Mouse (Mus musculus): ENCODE measurements around the gene Kctd4. TPM values are rescaled to one million over a fixed set of nuclear protein-coding genes. Genes with fewer than 3 reads are reported as not detected.

The Kctd4 gene
- polyA plus RNA-seq, 1 experiment from 2014 or later: 1.5 TPM

- no peak for ATAC-seq (ENCODE audit: insufficient number of reproducible peaks, low FRiP score, low TSS enrichment, low read depth)
- no peak overlapping the region for H3K9ac ChIP-seq
- no peak overlapping the region for H3K27ac ChIP-seq (replicated peaks)
- no peak overlapping the region for H3K4me3 ChIP-seq (replicated peaks)
- H3K4me1 ChIP-seq: no peaks in the 10 kb centered on the region
- no peaks in the 10 kb centered on the region for H3K36me3 ChIP-seq
- H3K4me2 ChIP-seq (replicated peaks): no peak overlapping the region
- no peaks in the 10 kb centered on the region for H3K27me3 ChIP-seq
- WGBS: 21% methylated on average over 2 of the region's 2 CpGs
- no peaks in the 10 kb centered on the region for H3K9me3 ChIP-seq (replicated peaks)
These were observed 1.8 kb upstream of the Kctd4 start for GRCm38 (mm10) chr14:75953011-75953410.

GRCm38 (mm10) chr14:75962250-75962649 is 7.4 kb downstream of the Kctd4 start:
- H3K4me1 ChIP-seq: no peaks in the 10 kb centered on the region
- no peak overlapping the region for H3K27ac ChIP-seq (replicated peaks)
- H3K9ac ChIP-seq: no peak overlapping the region
- H3K4me2 ChIP-seq (replicated peaks): no peak overlapping the region
- H3K27me3 ChIP-seq: no peaks in the 10 kb centered on the region
- H3K9me3 ChIP-seq (replicated peaks): no peaks in the 10 kb centered on the region
- ATAC-seq (ENCODE audit: insufficient number of reproducible peaks, low FRiP score, low TSS enrichment, low read depth): no peak
- H3K4me3 ChIP-seq (replicated peaks): no peak overlapping the region
- 56% methylated on average over 9 of the region's 9 CpGs for WGBS
- no peaks in the 10 kb centered on the region for H3K36me3 ChIP-seq

- H3K27me3 ChIP-seq: no peaks in the 10 kb centered on the region
- H3K9me3 ChIP-seq (replicated peaks): no peaks in the 10 kb centered on the region
- no peak overlapping the region for H3K27ac ChIP-seq (replicated peaks)
- no peak overlapping the region for H3K9ac ChIP-seq
- H3K4me2 ChIP-seq (replicated peaks): no peak overlapping the region
- no peak overlapping the region for H3K4me3 ChIP-seq (replicated peaks)
- no peak for ATAC-seq (ENCODE audit: insufficient number of reproducible peaks, low FRiP score, low TSS enrichment, low read depth)
- 49% methylated on average over 5 of the region's 5 CpGs for WGBS
- H3K36me3 ChIP-seq: no peaks in the 10 kb centered on the region
- no peaks in the 10 kb centered on the region for H3K4me1 ChIP-seq
These were observed 8.4 kb downstream of the Kctd4 start for GRCm38 (mm10) chr14:75963215-75963614.

- Histone ChIP-seq H3K4me1 (no peaks in the 10 kb centered on the region), H3K9me3 (replicated peaks) (no peaks in the 10 kb centered on the region), H3K9ac (no peak overlapping the region), H3K27me3 (no peaks in the 10 kb centered on the region), H3K4me2 (replicated peaks) (no peak overlapping the region), H3K27ac (replicated peaks) (no peak overlapping the region), H3K4me3 (replicated peaks) (no peak overlapping the region), H3K36me3 (no peaks in the 10 kb centered on the region)
- 72% methylated on average over 5 of the region's 5 CpGs for WGBS
- no peak for ATAC-seq (ENCODE audit: insufficient number of reproducible peaks, low FRiP score, low TSS enrichment, low read depth)
These were observed 9.2 kb downstream of the Kctd4 start for GRCm38 (mm10) chr14:75964000-75964399.

- H3K27me3 ChIP-seq: no peaks in the 10 kb centered on the region
- no peak overlapping the region for H3K27ac ChIP-seq (replicated peaks)
- H3K9me3 ChIP-seq (replicated peaks): no peaks in the 10 kb centered on the region
- no peaks in the 10 kb centered on the region for H3K36me3 ChIP-seq
- no peak overlapping the region for H3K4me2 ChIP-seq (replicated peaks)
- ATAC-seq (ENCODE audit: insufficient number of reproducible peaks, low FRiP score, low TSS enrichment, low read depth): no peak
- H3K4me3 ChIP-seq (replicated peaks): no peak overlapping the region
- 89% methylated on average over 1 of the region's 1 CpGs for WGBS
- no peak overlapping the region for H3K9ac ChIP-seq
- no peaks in the 10 kb centered on the region for H3K4me1 ChIP-seq
These were observed 9.6 kb downstream of the Kctd4 start for GRCm38 (mm10) chr14:75964433-75964832.

GRCm38 (mm10) chr14:75967291-75967690 is 12.5 kb downstream of the Kctd4 start:
- Histone ChIP-seq H3K4me3 (replicated peaks) (no peak overlapping the region), H3K36me3 (no peaks in the 10 kb centered on the region), H3K9ac (no peak overlapping the region), H3K27ac (replicated peaks) (no peak overlapping the region), H3K4me1 (no peaks in the 10 kb centered on the region), H3K27me3 (no peaks in the 10 kb centered on the region), H3K4me2 (replicated peaks) (no peak overlapping the region), H3K9me3 (replicated peaks) (no peaks in the 10 kb centered on the region)
- 63% methylated on average over 5 of the region's 5 CpGs for WGBS
- no peak for ATAC-seq (ENCODE audit: insufficient number of reproducible peaks, low FRiP score, low TSS enrichment, low read depth)

GRCm38 (mm10) chr14:75976107-75976506 is 21.3 kb downstream of the Kctd4 start:
- H3K27me3 ChIP-seq: no peaks in the 10 kb centered on the region
- no peak overlapping the region for H3K4me2 ChIP-seq (replicated peaks)
- H3K27ac ChIP-seq (replicated peaks): no peak overlapping the region
- no peaks in the 10 kb centered on the region for H3K36me3 ChIP-seq
- 46% methylated on average over 3 of the region's 3 CpGs for WGBS
- H3K9ac ChIP-seq: no peak overlapping the region
- no peak for ATAC-seq (ENCODE audit: insufficient number of reproducible peaks, low FRiP score, low TSS enrichment, low read depth)
- no peak overlapping the region for H3K4me3 ChIP-seq (replicated peaks)
- H3K9me3 ChIP-seq (replicated peaks): no peaks in the 10 kb centered on the region
- no peaks in the 10 kb centered on the region for H3K4me1 ChIP-seq

- Histone ChIP-seq H3K4me1 (peaks cover 8% of the 10 kb centered on the region; the same call in 1 of the 2 replicates), H3K9me3 (replicated peaks) (no peaks in the 10 kb centered on the region), H3K4me3 (replicated peaks) (no peak overlapping the region), H3K36me3 (no peaks in the 10 kb centered on the region), H3K27me3 (no peaks in the 10 kb centered on the region), H3K9ac (no peak overlapping the region), H3K27ac (replicated peaks) (no peak overlapping the region), H3K4me2 (replicated peaks) (no peak overlapping the region)
- 89% methylated on average over 3 of the region's 3 CpGs for WGBS
- ATAC-seq (ENCODE audit: insufficient number of reproducible peaks, low FRiP score, low TSS enrichment, low read depth): no peak; the same call in 1 of the 2 replicates
These were observed 26.4 kb downstream of the Kctd4 start for GRCm38 (mm10) chr14:75981231-75981630.

- no peak overlapping the region for H3K9ac ChIP-seq
- no peak for ATAC-seq (ENCODE audit: insufficient number of reproducible peaks, low FRiP score, low TSS enrichment, low read depth)
- H3K27ac ChIP-seq (replicated peaks): no peak overlapping the region
- H3K4me2 ChIP-seq (replicated peaks): no peak overlapping the region
- H3K4me3 ChIP-seq (replicated peaks): no peak overlapping the region
- H3K27me3 ChIP-seq: no peaks in the 10 kb centered on the region
- no peaks in the 10 kb centered on the region for H3K9me3 ChIP-seq (replicated peaks)
- WGBS: 85% methylated on average over 2 of the region's 2 CpGs
- H3K4me1 ChIP-seq: peaks cover 10% of the 10 kb centered on the region; the same call in 1 of the 2 replicates
- no peaks in the 10 kb centered on the region for H3K36me3 ChIP-seq
These were observed 29.1 kb downstream of the Kctd4 start for GRCm38 (mm10) chr14:75983891-75984290.

GRCm38 (mm10) chr14:75985112-75985511 is 30.3 kb downstream of the Kctd4 start:
- H3K9me3 ChIP-seq (replicated peaks): no peaks in the 10 kb centered on the region
- WGBS: 45% methylated on average over 4 of the region's 4 CpGs
- H3K4me1 ChIP-seq: peaks cover 10% of the 10 kb centered on the region; the same call in 1 of the 2 replicates
- 0 out of 2 replicates have a peak overlapping the region, but pooled peaks have one; percentile 4 for H3K27ac ChIP-seq (replicated peaks)
- H3K4me3 ChIP-seq (replicated peaks): no peak overlapping the region
- H3K27me3 ChIP-seq: no peaks in the 10 kb centered on the region
- no peak overlapping the region for H3K9ac ChIP-seq
- ATAC-seq (ENCODE audit: insufficient number of reproducible peaks, low FRiP score, low TSS enrichment, low read depth): no peak
- no peak overlapping the region for H3K4me2 ChIP-seq (replicated peaks)
- no peaks in the 10 kb centered on the region for H3K36me3 ChIP-seq

- Histone ChIP-seq H3K27ac (replicated peaks) (no peak overlapping the region), H3K4me2 (replicated peaks) (no peak overlapping the region), H3K9ac (no peak overlapping the region), H3K4me1 (peaks cover 10% of the 10 kb centered on the region; the same call in 1 of the 2 replicates), H3K27me3 (no peaks in the 10 kb centered on the region), H3K9me3 (replicated peaks) (no peaks in the 10 kb centered on the region), H3K36me3 (no peaks in the 10 kb centered on the region), H3K4me3 (replicated peaks) (no peak overlapping the region)
- ATAC-seq (ENCODE audit: insufficient number of reproducible peaks, low FRiP score, low TSS enrichment, low read depth): no peak
- WGBS: 69% methylated on average over 7 of the region's 7 CpGs
These were observed 32.2 kb downstream of the Kctd4 start for GRCm38 (mm10) chr14:75986878-75987483.

- 72% methylated on average over 1 of the region's 1 CpGs for WGBS
- ATAC-seq (ENCODE audit: insufficient number of reproducible peaks, low FRiP score, low TSS enrichment, low read depth): no peak
- no peak overlapping the region for H3K4me2 ChIP-seq (replicated peaks)
- H3K36me3 ChIP-seq: no peaks in the 10 kb centered on the region
- H3K9me3 ChIP-seq (replicated peaks): no peaks in the 10 kb centered on the region
- H3K27me3 ChIP-seq: no peaks in the 10 kb centered on the region
- no peak overlapping the region for H3K4me3 ChIP-seq (replicated peaks)
- peaks cover 10% of the 10 kb centered on the region; the same call in 1 of the 2 replicates for H3K4me1 ChIP-seq
- no peak overlapping the region for H3K9ac ChIP-seq
- H3K27ac ChIP-seq (replicated peaks): no peak overlapping the region
These were observed 34.4 kb downstream of the Kctd4 start for GRCm38 (mm10) chr14:75989168-75989567.

All from embryonic facial prominence, embryonic 15.5 days (tissue).